Mouse (Mus musculus) cortical plate, adult 2 months (tissue): ENCODE measurements around the gene Slc35e3.

ENCODE experiments used
- CTCF ChIP-seq: fragments of 200-500 bp; IDR thresholded peaks from 2 replicates; pipeline ENCODE4 v1.5.1; 2011; ENCODE audit warnings: mild to moderate bottlenecking, control low read depth, low read length; ENCODE audit not compliant: insufficient read depth; ENCODE audit errors: extremely low read depth
- POLR2A ChIP-seq: fragments of 200-500 bp; IDR thresholded peaks from 2 replicates; pipeline ENCODE4 v1.6.1; 2011; ENCODE audit warnings: mild to moderate bottlenecking, low read length, control low read depth; ENCODE audit not compliant: insufficient read depth; ENCODE audit errors: extremely low read depth

GRCm38 (mm10) chr10:117778328-117778910, 32.3 kb upstream of the Slc35e3 start:
- TF ChIP-seq POLR2A: no peak
- TF ChIP-seq CTCF: no peak
